Mouse (Mus musculus): ENCODE measurements at regions not wholly inside any gene's neighbourhood (a gene's known extent, or its start where the extent isn't known, plus 50 kb on each side); places are given as distances from the start of the nearest gene placed in this dataset.

DNA sequence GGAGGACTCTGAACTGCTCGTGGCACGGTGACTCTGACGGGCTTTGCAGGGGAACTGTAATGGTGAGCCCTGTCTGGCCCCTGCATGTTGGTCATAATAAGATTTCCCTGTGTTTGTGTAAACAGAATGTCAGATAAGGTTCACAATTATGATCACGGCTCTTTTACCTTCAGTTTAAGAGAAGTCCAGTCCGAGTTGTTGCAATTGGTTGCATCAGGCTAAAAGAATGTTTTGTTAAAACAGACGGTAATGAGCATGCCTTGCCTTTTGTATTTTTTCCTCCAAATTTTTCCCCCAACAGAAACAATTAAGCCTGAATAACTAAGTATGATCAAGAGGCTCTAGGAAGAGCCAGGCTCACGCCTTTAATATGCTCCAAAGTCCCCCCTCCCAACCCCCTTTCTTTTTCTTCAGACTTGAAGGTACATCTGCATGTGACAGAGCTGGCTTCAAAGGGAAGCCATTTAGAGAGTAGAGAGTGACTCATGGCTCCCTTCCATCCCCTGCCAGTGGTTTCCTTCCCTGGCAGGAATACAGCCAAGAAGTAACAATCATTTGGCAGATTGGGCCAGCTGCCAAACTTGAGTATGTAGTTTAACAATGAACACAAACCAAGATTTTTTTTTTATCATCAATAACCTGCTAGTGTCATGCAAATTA, 93.3 kb upstream of the Meis1 start:
- H3K27ac ChIP-seq (ENCODE audit: insufficient read depth, low read length): peak overlapping the region; percentile 97
- no peak overlapping the region for H3K4me3 ChIP-seq (ENCODE audit: insufficient read depth, low read length)
- H3K4me1 ChIP-seq (ENCODE audit: control insufficient read depth, insufficient read depth, low read length): 0 out of 2 replicates have a peak, but pooled peaks cover 3% of the 10 kb centered on the region
- TF ChIP-seq CTCF (IDR thresholded peaks at IDR 0.05; ENCODE audit: borderline replicate concordance, insufficient read depth, low read length) (no peak), POLR2A (IDR thresholded peaks at IDR 0.05; ENCODE audit: low read depth, low read length) (no peak)

DNA sequence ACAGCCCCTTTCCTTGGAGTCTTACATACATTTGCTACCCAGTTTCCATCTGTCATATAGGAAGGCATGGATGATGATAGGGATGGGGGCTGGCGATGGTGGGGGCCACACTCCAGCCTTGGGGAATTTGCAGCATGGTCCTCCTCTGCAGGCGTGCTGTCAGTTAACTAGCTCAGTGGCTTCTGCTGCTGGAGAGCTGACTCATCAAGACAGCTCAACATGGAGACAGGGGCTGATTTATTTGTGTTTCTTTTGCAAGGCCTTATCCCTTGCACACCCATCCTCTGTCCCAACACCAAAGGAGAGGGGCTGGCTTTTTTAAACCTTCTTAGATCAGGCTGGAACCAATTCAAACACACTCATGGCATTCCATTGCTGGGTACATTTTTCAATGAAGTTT, 98.3 kb upstream of the Meis1 start:
- H3K4me1 ChIP-seq (ENCODE audit: control insufficient read depth, insufficient read depth, low read length): no peaks in the 10 kb centered on the region
- no peak overlapping the region for H3K27ac ChIP-seq (ENCODE audit: insufficient read depth, low read length)
- TF ChIP-seq POLR2A (IDR thresholded peaks at IDR 0.05; ENCODE audit: low read depth, low read length) (no peak), CTCF (IDR thresholded peaks at IDR 0.05; ENCODE audit: borderline replicate concordance, insufficient read depth, low read length) (no peak)
- no peak overlapping the region for H3K4me3 ChIP-seq (ENCODE audit: insufficient read depth, low read length)

- H3K27ac ChIP-seq (ENCODE audit: insufficient read depth, low read length): no peak overlapping the region
- H3K4me3 ChIP-seq (ENCODE audit: insufficient read depth, low read length): no peak overlapping the region
- H3K4me1 ChIP-seq (ENCODE audit: control insufficient read depth, insufficient read depth, low read length): no peaks in the 10 kb centered on the region
- TF ChIP-seq POLR2A (IDR thresholded peaks at IDR 0.05; ENCODE audit: low read depth, low read length) (no peak), CTCF (IDR thresholded peaks at IDR 0.05; ENCODE audit: borderline replicate concordance, insufficient read depth, low read length) (no peak)
Observed at GRCm38 (mm10) chr11:19118258-19118657, 99.5 kb upstream of the Meis1 start.

DNA sequence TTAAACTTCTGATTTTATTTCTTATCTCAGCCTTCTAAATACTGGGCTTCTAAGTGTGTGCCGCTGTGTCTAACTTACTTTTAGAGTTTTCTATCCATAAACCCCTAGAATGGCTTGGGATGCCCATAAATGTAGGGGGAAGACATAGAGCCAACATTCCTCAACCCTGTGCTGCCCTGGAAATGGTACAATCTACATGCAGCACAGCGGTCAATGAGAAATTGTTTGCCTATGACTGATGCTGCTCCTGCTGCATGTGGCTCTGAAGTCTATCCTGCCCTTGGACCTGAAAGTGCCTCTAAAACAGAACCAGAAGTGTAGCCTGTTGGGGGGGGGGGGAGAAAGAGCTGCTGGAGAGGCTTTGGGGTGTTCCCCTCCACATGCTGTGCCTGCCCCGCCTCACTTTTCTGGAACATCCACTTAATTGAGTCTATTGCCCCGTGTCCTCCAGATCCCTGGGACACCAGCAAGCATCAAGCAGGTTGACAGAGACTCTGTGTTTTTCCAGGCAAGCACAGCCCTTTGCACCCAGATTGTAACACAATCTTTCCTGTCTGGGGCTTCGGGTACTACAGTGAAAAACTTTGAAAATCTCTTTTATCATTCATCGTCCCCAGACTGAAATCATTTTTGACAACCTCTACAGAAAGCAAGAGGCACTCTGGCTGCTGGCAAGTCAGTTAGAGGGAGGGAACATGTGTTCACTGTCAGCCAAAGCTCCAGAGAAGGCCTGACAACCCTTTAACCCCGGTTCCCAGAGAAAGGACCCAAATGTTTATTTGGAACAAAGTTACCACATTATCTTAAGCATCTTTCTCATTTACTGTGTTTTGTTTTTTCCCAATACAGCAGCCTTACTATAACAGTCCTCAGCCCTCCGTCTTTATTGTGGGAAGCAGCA, 101.4 kb upstream of the Meis1 start:
- H3K27ac ChIP-seq (ENCODE audit: insufficient read depth, low read length): no peak overlapping the region
- no peak overlapping the region for H3K4me3 ChIP-seq (ENCODE audit: insufficient read depth, low read length)
- TF ChIP-seq POLR2A (IDR thresholded peaks at IDR 0.05; ENCODE audit: low read depth, low read length) (no peak), CTCF (IDR thresholded peaks at IDR 0.05; ENCODE audit: borderline replicate concordance, insufficient read depth, low read length) (no peak)
- H3K4me1 ChIP-seq (ENCODE audit: control insufficient read depth, insufficient read depth, low read length): no peaks in the 10 kb centered on the region

DNA sequence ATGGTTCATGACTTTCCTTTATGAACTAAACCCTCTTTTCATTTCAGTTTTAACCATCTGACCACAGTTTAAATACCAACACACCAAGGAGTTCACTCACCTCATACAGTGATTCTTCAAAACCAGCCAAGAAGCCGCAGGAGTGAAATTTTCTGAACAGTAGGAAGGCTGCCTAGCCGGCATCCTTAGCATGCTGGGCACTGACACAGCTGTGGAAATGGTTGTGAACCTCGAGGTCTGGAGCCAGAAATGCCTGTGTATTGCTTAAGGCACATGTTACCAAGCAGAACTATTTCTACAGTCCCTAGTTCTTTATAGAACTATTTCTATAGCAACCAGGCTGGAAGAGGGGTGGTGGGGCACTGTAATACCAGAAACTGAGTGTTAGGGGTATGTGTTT, 102.1 kb upstream of the Meis1 start:
- no peak overlapping the region for H3K4me3 ChIP-seq (ENCODE audit: insufficient read depth, low read length)
- H3K4me1 ChIP-seq (ENCODE audit: control insufficient read depth, insufficient read depth, low read length): no peaks in the 10 kb centered on the region
- no peak for TF ChIP-seq POLR2A (IDR thresholded peaks at IDR 0.05; ENCODE audit: low read depth, low read length)
- H3K27ac ChIP-seq (ENCODE audit: insufficient read depth, low read length): no peak overlapping the region

DNA sequence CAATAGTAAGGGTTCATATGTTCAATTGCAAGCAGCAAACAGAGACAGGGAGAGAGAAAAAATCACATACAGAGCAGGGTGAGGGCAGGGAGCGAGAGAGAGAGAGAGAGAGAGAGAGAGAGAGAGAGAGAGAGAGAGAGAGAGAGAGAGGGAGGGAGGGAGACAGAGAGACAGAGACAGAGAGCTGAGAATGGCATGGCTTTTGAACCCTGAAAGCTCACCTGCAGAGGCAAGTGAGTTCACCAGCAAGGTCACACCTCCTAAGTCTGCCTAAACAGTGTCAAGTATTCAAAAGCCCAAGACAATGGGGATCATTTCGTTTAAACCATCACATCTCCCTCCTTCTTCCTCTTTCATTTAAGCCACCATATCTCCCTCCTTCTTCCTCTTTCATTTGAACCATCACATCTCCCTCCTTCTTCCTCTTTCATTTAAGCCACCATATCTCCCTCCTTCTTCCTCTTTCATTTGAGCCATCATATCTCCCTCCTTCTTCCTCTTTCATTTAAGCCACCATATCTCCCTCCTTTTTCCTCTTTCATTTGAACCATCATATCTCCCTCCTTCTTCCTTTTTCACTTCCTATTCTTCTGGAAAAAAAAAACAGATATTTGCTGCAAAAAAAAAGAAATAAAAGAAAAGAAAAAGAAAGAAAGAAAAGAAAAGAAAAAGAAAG, 116.7 kb upstream of the Meis1 start:
- TF ChIP-seq CTCF (IDR thresholded peaks at IDR 0.05; ENCODE audit: borderline replicate concordance, insufficient read depth, low read length): no peak
- TF ChIP-seq POLR2A (IDR thresholded peaks at IDR 0.05; ENCODE audit: low read depth, low read length): no peak
- H3K27ac ChIP-seq (ENCODE audit: insufficient read depth, low read length): no peak overlapping the region
- no peak overlapping the region for H3K4me3 ChIP-seq (ENCODE audit: insufficient read depth, low read length)
- peaks cover 4% of the 10 kb centered on the region; the same call in 1 of the 2 replicates for H3K4me1 ChIP-seq (ENCODE audit: control insufficient read depth, insufficient read depth, low read length)

DNA sequence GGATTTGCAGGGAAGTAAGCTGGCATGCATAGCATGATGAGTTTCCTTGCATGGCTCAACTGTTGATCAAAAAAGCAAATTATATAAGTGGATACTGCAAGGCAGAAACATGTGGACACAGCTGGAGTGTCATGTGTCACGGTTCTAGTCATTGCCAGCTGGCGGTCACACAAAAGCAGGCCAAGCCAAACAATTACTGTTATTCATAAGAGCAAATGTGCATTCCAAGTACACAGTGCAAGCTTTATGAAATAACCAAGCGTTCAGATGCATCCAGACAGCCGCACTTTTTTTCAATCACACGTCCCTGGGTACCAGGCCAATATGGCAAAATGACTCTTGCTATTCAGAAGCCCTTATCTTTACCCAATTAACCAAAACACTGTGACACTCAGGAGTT, 119.6 kb upstream of the Meis1 start:
- H3K4me3 ChIP-seq (ENCODE audit: insufficient read depth, low read length): no peak overlapping the region
- no peak overlapping the region for H3K27ac ChIP-seq (ENCODE audit: insufficient read depth, low read length)
- TF ChIP-seq CTCF (IDR thresholded peaks at IDR 0.05; ENCODE audit: borderline replicate concordance, insufficient read depth, low read length) (no peak), POLR2A (IDR thresholded peaks at IDR 0.05; ENCODE audit: low read depth, low read length) (no peak)
- peaks cover 4% of the 10 kb centered on the region; the same call in 1 of the 2 replicates for H3K4me1 ChIP-seq (ENCODE audit: control insufficient read depth, insufficient read depth, low read length)

- H3K4me1 ChIP-seq (ENCODE audit: control insufficient read depth, insufficient read depth, low read length): peaks cover 4% of the 10 kb centered on the region; the same call in 1 of the 2 replicates
- no peak overlapping the region for H3K27ac ChIP-seq (ENCODE audit: insufficient read depth, low read length)
- TF ChIP-seq POLR2A (IDR thresholded peaks at IDR 0.05; ENCODE audit: low read depth, low read length): no peak
- TF ChIP-seq CTCF (IDR thresholded peaks at IDR 0.05; ENCODE audit: borderline replicate concordance, insufficient read depth, low read length): no peak
- no peak overlapping the region for H3K4me3 ChIP-seq (ENCODE audit: insufficient read depth, low read length)
Observed at GRCm38 (mm10) chr11:19138831-19139230, 120.0 kb upstream of the Meis1 start.

- no peak overlapping the region for H3K27ac ChIP-seq (ENCODE audit: insufficient read depth, low read length)
Observed at GRCm38 (mm10) chr11:19143267-19144000, 124.6 kb upstream of the Meis1 start.

More at GRCm38 (mm10) chr11:19143267-19144000, 124.6 kb upstream of the Meis1 start:
- H3K4me1 ChIP-seq (ENCODE audit: control insufficient read depth, insufficient read depth, low read length): peaks cover 3% of the 10 kb centered on the region; the same call in 1 of the 2 replicates
- TF ChIP-seq POLR2A (IDR thresholded peaks at IDR 0.05; ENCODE audit: low read depth, low read length) (no peak), CTCF (IDR thresholded peaks at IDR 0.05; ENCODE audit: borderline replicate concordance, insufficient read depth, low read length) (no peak)
- H3K4me3 ChIP-seq (ENCODE audit: insufficient read depth, low read length): no peak overlapping the region

Data from embryonic fibroblast, embryonic 13.5 days (primary cell).